Mouse (Mus musculus) forebrain, embryonic 13.5 days (tissue): Measurements from ENCODE around the gene Mpv17l. TPM values are rescaled to one million over a fixed set of nuclear protein-coding genes. Genes with fewer than 3 reads are reported as not detected.
A peak's percentile ranks its signal among the peaks of the same experiment; 100 is the strongest.

ENCODE experiments used
- ATAC-seq: fragments of 200-750 bp; cut with Nextera tagmentation; 2 replicates; pipeline ENCODE4 v1.8.0; 2017
- H3K27ac ChIP-seq: fragments of 300-500 bp; sonication (generic); 2 replicates; pipeline ENCODE4 v1.5.1; 2015; ENCODE audit warnings: inconsistent platforms, mild to moderate bottlenecking, moderate library complexity
- H3K27me3 ChIP-seq: fragments of 300-500 bp; sonication (generic); 2 replicates; pipeline ENCODE4 v1.6.1; 2015; ENCODE audit warnings: mild to moderate bottlenecking, inconsistent platforms
- H3K36me3 ChIP-seq: fragments of 300-500 bp; sonication (generic); 2 replicates; pipeline ENCODE4 v1.6.1; 2015; ENCODE audit warnings: mild to moderate bottlenecking, inconsistent platforms; ENCODE audit not compliant: poor library complexity, severe bottlenecking
- H3K4me1 ChIP-seq: fragments of 300-500 bp; sonication (generic); 2 replicates; pipeline ENCODE4 v1.6.1; 2015; ENCODE audit warnings: inconsistent platforms
- H3K4me2 ChIP-seq: fragments of 300-500 bp; sonication (generic); 2 replicates; pipeline ENCODE4 v1.6.1; 2015; ENCODE audit warnings: inconsistent platforms, mild to moderate bottlenecking, moderate library complexity
- H3K4me3 ChIP-seq: fragments of 300-500 bp; sonication (generic); 2 replicates; pipeline ENCODE4 v1.5.1; 2015; ENCODE audit warnings: mild to moderate bottlenecking, inconsistent platforms
- H3K9ac ChIP-seq: fragments of 300-500 bp; sonication (generic); 2 replicates; pipeline ENCODE4 v1.6.1; 2015; ENCODE audit warnings: mild to moderate bottlenecking, inconsistent platforms
- H3K9me3 ChIP-seq: fragments of 300-500 bp; sonication (generic); replicated peaks from 2 replicates; pipeline ENCODE4 v1.6.1; 2016; ENCODE audit warnings: inconsistent platforms
- WGBS: fragments of 180-500 bp; shearing (Covaris S2); methylation state at CpG from one replicate; pipeline ENCODE4 v1.1.7; 2015; 5-methylcytosine and 5-hydroxymethylcytosine counted together
- polyA plus RNA-seq: library from polyadenylated mRNA; unstranded; fragments of >200 nt; fragmentation: Nextera tagmentation; extraction: Ambion mirVana; gene quantifications from 2 replicates; pipeline ENCODE4 v1.2.1, GENCODE M21; 2015

The Mpv17l gene
- polyA plus RNA-seq, 1 experiment from 2014 or later: 5.4 TPM

DNA sequence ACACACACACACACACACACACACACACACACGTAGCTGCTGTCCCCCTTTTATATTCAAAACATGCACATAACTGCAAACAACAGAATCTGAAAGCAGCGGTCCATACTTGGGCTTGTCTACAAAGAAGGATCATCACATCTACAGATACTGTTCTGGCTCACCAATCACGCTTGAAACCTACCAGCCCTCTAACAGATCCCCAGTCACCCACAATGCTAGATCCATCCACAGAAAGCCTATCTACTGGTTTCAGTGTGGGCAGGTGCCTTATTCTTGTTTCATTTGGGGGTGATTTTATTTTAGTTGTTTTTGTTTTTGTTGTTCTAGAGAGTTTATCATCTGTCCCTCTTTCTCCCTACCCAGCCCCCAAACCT, 83.2 kb downstream of the Mpv17l start:
- peak overlapping the region; percentile 70 for H3K4me2 ChIP-seq
- peak overlapping the region; percentile 93 for H3K27ac ChIP-seq
- H3K9ac ChIP-seq: peak overlapping the region; percentile 88
- no peaks in the 10 kb centered on the region for H3K36me3 ChIP-seq
- H3K27me3 ChIP-seq: no peaks in the 10 kb centered on the region
- no peaks in the 10 kb centered on the region for H3K9me3 ChIP-seq
- 41% methylated on average over 3 of the region's 3 CpGs for WGBS
- peak overlapping the region; percentile 66 for H3K4me3 ChIP-seq
- peaks cover 19% of the 10 kb centered on the region for H3K4me1 ChIP-seq
- ATAC-seq: peak; percentile 63

DNA sequence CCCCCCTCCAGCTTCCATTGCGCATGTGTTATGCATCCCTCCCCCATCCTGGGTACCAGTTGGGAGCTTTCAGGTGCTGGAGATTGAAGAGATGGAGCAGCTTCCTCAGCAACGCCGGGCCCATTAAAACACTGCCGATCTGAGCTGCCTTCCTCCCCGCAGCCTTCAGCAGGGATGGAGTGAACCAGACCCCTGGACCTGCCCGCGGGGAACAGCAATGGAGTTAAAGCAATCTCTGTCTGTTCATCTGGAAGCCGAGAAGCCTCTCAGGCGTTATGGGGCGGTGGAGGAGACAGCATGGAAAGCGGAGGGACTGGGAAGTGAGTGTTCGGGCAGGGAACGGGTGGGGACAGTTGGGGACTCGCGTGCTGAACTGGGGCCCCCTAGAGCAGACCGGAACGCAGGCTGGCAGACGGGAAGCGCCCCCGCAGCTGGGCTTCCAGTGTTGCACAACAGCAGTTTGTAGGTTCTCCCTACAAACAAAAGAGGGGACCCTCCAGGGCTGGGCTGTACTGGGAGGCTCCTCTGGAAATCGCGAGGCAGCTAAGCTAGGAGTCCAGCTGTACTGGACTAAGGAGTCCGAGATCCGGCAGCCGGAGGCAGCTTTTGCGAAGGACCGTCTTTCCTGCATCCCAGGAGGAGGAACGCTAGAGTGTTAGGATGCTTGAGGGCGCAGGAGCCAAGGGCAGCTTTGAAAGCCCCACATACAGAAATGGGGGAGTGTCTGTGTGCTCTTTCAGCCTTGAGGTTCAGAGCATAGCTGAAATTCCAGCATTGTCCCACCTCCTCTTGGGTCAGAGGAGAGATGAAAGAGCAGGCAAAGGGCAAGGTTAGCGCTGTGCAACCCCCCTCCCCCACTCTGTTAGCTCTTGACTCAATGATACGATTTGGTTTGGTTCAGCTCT, 83.9 kb downstream of the Mpv17l start, which contains the start of the genes 2900011O08Rik and Ifitm7:
2900011O08Rik (plus strand) TSS at position 31 of the 905 bp plus-strand sequence.
Ifitm7 (minus strand) TSS at position 315 of the 905 bp plus-strand sequence.
- no peaks in the 10 kb centered on the region for H3K36me3 ChIP-seq
- ATAC-seq: peak; percentile 90
- H3K4me2 ChIP-seq: peak within 1 kb of the TSS; percentile 70
- H3K27ac ChIP-seq: peak within 1 kb of the TSS; percentile 93
- no peaks in the 10 kb centered on the region for H3K27me3 ChIP-seq
- peaks cover 19% of the 10 kb centered on the region for H3K4me1 ChIP-seq
- under 1% methylated on average over 31 of the region's 31 CpGs for WGBS
- peak within 1 kb of the TSS; percentile 88 for H3K9ac ChIP-seq
- H3K9me3 ChIP-seq: no peaks in the 10 kb centered on the region
- H3K4me3 ChIP-seq: peak within 1 kb of the TSS; percentile 66

DNA sequence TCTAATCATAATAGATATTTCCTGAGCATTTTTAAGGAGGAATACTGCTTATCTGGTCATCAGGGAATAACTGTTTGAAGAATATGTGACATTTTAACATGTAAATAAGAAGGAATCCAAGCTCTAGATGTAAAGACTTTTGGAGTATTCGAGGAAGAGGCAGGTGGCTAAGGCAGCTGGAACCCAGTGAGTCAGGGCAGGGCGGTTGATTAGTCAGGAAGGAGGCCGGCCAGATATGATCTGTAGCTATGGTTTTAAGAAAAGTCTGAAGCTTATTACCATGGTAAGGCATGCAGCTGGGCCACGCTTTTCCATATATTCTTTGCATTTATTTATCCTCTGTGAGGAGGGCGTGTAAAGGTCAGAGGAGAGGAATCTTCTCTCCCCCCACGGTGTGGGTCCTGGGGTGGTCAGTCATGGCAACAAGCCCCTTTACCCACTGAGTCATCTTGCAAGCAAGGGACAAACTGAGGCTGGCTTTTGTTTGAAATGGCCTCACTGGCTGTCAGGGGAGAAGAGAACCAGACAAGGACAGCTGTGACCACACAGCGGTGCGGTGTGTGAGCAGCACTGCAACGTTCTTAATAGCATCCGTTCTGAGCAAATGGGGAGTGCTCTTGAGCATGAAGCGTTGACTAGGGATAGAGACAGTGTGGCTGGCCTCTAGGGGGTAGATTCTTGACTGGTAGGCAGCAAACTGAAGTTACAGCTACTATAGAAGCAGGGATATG, 89.7 kb downstream of the Mpv17l start:
- Histone ChIP-seq H3K27me3 (no peaks in the 10 kb centered on the region), H3K36me3 (no peaks in the 10 kb centered on the region), H3K9me3 (no peaks in the 10 kb centered on the region), H3K4me2 (no peak overlapping the region), H3K4me1 (peaks cover 12% of the 10 kb centered on the region), H3K4me3 (no peak overlapping the region), H3K9ac (no peak overlapping the region), H3K27ac (no peak overlapping the region)
- 89% methylated on average over 11 of the region's 11 CpGs for WGBS
- no peak for ATAC-seq

DNA sequence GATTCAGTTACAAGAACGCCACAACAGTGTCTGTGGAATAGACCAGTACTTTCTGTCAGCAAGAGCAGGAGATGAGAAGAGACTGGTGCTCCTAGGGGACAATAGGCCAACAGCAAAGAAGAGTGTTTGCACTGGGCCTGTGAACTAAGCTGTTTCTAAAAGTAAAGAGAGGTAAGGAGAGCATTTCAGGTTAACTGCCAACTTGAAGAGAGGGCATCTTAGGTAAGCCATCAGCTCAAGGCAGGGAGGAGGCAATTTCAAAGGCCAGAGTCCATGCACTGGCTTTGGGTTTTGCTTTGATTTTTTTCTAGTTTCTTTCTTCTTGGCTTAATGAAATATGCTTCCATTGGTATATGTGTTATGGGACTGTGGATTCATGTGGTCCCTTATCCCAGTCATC, 91.1 kb downstream of the Mpv17l start:
- H3K9ac ChIP-seq: no peak overlapping the region

DNA sequence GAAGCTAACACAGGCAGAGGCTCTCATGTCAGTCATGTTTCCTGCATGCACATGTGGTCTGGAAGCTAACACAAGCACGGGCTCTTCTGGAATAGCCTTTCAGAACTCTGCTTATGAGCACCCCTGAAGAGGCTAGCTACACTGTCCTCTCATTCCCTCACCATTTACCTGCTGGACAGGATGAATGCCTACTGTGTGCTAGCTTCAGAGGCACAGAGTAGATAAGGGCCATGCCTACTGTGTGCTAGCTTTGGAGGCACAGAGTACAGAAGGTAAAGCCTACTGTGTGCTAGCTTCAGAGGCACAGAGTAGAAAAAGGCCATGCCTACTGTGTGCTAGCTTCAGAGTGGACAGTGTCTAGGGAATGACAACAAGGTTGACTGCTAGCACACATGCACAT, 91.5 kb downstream of the Mpv17l start:
- Histone ChIP-seq H3K27ac (no peak overlapping the region), H3K27me3 (no peaks in the 10 kb centered on the region), H3K4me2 (no peak overlapping the region), H3K36me3 (no peaks in the 10 kb centered on the region), H3K9me3 (no peaks in the 10 kb centered on the region), H3K4me1 (no peaks in the 10 kb centered on the region), H3K4me3 (no peak overlapping the region), H3K9ac (no peak overlapping the region)
- ATAC-seq: no peak
- WGBS: 89% methylated on average over 1 of the region's 1 CpGs

More for the DNA sequence above, 91.1 kb downstream of the Mpv17l start:
- 91% methylated on average over 1 of the region's 1 CpGs for WGBS
- Histone ChIP-seq H3K4me1 (no peaks in the 10 kb centered on the region), H3K27me3 (no peaks in the 10 kb centered on the region), H3K9me3 (no peaks in the 10 kb centered on the region), H3K4me3 (no peak overlapping the region), H3K36me3 (no peaks in the 10 kb centered on the region), H3K27ac (no peak overlapping the region), H3K4me2 (no peak overlapping the region)
- ATAC-seq: no peak

Other genes with a start within 250 kb of the Mpv17l start
- gene Parn, start 235.0 kb upstream of the Mpv17l start, polyA plus RNA-seq: 39.5 and 41.3 TPM in 2 replicates
- 44.7 and 50.9 TPM in 2 replicates for gene Bfar, start 231.3 kb upstream of the Mpv17l start, polyA plus RNA-seq
- gene 3110001I22Rik, start 231.2 kb upstream of the Mpv17l start, polyA plus RNA-seq: 9.4 and 9.9 TPM in 2 replicates
- 0.20 and 0.53 TPM in 2 replicates for gene Pla2g10, start 172.2 kb upstream of the Mpv17l start, polyA plus RNA-seq
- gene Rrn3, start 122.5 kb upstream of the Mpv17l start, polyA plus RNA-seq: 109 and 116 TPM in 2 replicates
- gene Ntan1, start 84.3 kb upstream of the Mpv17l start, polyA plus RNA-seq: 214 and 225 TPM in 2 replicates
- gene Pdxdc1, start within 50 bp of the Mpv17l start, polyA plus RNA-seq: 56.7 and 62.4 TPM in 2 replicates
- gene 2900011O08Rik, start 83.4 kb downstream of the Mpv17l start, polyA plus RNA-seq: 70.1 and 83.2 TPM in 2 replicates
- gene Ifitm7, start 83.7 kb downstream of the Mpv17l start, polyA plus RNA-seq: 0.71 and 0.74 TPM in 2 replicates